21 mouse cellular contexts compared by ENCODE assay signal in genomic region chr8:122728630-122729029, GRCm38 (mm10).
"Had no signal": no experiment of that assay in that cellular context is flagged by ENCODE, and none has a peak within 500 bp of the region (broad histone marks: within the 10 kb centered on the region; RNA-seq: fewer than 3 reads in every experiment).

No protein-coding gene starts in this region.

- H3K4me1 ChIP-seq: lung, embryonic 15.5 days; neural tube, embryonic 12.5 days had no signal

- H3K4me2 ChIP-seq: limb, embryonic 15.5 days; liver, embryonic 11.5 days; lung, embryonic 15.5 days; neural tube, embryonic 12.5 days had no signal

- H3K9me3 ChIP-seq: limb, embryonic 15.5 days; lung, embryonic 15.5 days; megakaryocyte, embryonic 14.5 days; midbrain, embryonic 10.5 days; neural tube, embryonic 12.5 days had no signal

- H3K27ac ChIP-seq: limb, embryonic 15.5 days; liver, embryonic 14.5 days; lung, embryonic 15.5 days; midbrain, embryonic 10.5 days; neural tube, embryonic 12.5 days; stomach, postnatal 0 days had no signal

- H3K36me3 ChIP-seq: limb, embryonic 15.5 days; lung, embryonic 15.5 days; midbrain, embryonic 10.5 days; neural tube, embryonic 12.5 days had no signal

- ATAC-seq: intestine, embryonic 16.5 days; midbrain, embryonic 16.5 days had no signal

- DNase-seq: kidney, adult 18-20 months; kidney, adult 9 months; kidney, postnatal 14 days; kidney, postnatal 4 days; left cerebral cortex, postnatal 4 days; lung, adult 18-20 months; lung, postnatal 10 days; lung, postnatal 36 days; thymus, adult 2 months; thymus, postnatal 14 days; thymus, postnatal 4 days had no signal

- H3K4me3 ChIP-seq: limb, embryonic 15.5 days; lung, embryonic 15.5 days; megakaryocyte, embryonic 14.5 days; midbrain, embryonic 10.5 days; neural tube, embryonic 12.5 days had no signal

- H3K9ac ChIP-seq: limb, embryonic 15.5 days; liver, embryonic 14.5 days; lung, embryonic 15.5 days; neural tube, embryonic 12.5 days had no signal

- H3K27me3 ChIP-seq: limb, embryonic 15.5 days; neural tube, embryonic 12.5 days had no signal
